Mouse (Mus musculus): ENCODE data around the gene Gm29609.

Gene Gm29609

DNA sequence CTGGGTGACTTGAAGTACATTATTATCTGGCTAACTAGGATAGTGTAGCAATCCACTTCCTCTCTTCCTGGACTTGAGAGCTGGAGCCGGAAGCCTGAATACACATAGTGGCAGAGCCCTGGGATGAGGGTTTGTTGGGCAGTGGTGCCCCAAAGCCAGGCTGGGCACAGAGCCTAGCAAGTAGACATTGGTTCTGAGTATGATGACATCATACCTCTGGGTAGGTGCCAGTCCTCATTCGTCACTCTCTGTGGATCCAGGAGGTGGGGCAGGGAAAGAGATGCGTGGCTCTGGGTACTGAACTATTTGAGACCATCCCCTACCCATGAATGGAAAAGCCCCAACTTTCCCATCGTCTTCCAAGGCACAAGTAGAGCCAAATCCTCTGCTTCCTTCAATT, 29.9 kb downstream of the Gm29609 start:
- peak; percentile 32 for DNase-seq (ENCODE audit: low read depth, low spot score)

DNA sequence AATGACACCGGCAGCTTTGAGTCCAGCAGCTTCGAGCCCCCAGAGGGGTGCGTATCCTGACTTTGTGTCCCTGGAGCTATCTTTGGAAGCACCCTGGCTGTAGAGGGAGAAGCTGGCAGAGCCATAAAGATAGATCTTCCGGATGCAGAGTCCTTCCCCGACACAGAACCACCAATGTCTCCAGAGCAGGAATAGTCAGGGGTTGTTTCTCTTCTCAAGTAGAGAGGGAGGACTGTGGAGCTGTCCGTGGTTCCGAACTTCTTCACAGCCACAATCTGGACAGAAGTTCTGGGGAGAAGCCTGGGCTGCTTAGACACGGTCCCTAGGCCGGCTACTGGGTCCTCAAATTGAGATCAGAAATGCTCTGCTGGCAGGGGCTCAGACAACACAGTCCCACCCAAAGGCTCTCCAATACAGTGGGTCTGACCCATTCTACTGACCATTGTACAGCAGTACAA, 40.7 kb downstream of the Gm29609 start:
- DNase-seq (ENCODE audit: low read depth, low spot score), result no peak

DNA sequence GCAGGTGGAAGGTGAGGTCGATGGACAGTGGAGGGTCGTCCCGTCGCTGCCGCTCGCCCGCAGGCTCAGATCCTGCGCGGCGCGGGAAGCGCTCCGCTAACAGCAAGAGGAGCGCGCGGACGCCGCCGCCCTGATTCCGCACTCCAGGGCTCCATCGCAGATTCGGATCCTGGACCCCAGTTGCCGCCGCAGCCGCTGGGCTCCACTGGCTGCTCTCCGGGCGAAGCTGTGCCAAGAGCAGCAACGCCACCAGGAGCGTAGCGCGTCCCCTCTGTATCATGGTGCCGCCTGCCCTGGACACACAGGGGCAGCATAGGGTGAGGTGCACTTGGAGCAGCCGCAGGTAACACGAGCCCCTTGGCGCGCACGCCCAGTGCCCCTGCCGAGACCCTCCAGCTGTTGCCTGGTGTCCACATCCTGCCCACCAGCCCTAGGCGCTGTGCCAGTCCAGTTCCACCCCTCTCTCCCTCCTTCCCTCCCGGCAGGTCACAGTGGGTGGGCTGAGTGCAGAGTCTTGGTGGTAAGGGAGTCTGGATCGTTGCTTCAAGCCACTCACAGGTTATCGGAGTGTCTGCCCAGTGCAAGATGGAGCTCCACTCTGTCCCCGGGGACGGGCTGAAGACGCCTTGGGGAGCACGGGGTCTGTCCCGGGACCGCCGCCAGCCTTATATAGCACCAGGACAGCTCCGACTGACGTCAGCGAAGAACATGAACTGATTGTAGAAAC, 41.3 kb downstream of the Gm29609 start, which contains the start of gene Ucn:
Gene Ucn, minus strand, starts transcription at position 589 of the 727 bp plus-strand sequence.
- DNase-seq (ENCODE audit: low read depth, low spot score), result no peak

DNA sequence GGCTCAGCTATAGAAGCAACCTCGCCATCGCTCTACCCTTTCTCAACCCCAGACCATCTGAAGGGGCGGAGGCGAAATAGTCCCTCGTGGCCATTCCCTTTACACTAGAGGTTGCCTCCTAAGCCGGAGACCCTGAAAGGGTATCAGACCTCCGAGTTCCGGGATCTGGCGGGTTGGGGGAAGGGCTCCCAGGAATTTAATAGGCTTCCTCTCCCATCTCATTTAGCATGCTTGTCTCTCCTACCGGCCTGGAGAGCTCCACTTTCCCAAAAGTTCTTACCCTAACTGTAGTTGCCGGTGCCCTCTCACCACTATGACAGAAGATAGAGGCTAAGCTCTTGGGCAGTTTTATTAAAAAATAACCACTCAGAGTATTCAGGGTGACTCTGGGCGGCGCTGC, 42.1 kb downstream of the Gm29609 start:
- no peak for DNase-seq (ENCODE audit: low read depth, low spot score)

DNA sequence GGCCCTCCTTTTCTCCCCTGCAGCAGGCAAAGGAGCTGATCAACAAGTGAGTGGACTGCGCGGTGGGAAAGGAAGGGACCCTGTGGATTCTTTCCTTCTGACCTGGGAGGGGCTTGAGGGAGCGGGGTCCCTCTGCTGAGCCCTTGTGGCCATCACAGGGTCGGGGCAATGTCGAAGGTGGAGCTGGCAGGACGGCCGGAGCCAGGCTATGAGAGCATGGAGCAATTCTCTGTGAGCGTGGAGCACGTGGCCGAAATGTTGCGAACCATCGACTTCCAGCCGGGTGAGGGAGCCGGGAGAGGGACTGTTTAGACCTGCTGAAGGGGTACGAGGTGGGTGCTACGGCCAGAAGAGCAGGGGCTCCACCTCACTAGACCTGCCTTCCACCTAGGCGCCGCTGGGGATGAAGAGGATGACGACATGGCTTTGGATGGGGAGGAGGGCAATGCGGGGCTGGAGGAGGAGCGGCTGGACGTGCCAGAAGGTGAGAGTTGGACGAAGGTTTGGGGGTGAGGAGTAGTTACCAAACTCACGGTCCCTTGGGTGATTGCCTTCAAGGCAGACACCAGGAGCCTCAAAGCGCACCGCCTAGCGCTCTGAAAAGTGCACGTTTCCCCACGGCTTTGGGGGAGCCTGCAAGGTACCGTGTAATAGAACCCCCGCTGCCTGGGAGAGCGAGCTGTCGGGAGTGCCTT, 42.8 kb downstream of the Gm29609 start:
- no peak for DNase-seq (ENCODE audit: low read depth, low spot score)

DNA sequence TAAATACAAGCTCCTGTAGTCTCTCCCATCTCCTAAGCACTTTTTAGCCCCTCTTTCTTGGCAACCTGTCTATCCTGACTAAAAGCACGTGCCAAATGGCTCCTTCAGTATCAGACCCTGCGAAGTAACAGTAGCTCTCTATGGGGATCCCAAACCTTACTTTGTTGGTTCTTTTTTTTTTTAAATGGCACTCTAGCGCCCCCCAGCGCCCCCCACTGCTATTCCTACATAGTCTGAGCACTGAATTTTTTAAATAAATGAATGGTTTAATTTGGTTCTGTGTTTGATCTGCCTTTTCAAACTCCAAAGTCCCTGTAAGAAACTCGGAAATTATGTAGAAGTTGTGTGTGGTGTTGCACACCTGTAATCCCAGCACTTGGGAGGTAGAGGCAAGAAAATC, 53.7 kb downstream of the Gm29609 start:
- DNase-seq (ENCODE audit: low read depth, low spot score), result no peak

DNA sequence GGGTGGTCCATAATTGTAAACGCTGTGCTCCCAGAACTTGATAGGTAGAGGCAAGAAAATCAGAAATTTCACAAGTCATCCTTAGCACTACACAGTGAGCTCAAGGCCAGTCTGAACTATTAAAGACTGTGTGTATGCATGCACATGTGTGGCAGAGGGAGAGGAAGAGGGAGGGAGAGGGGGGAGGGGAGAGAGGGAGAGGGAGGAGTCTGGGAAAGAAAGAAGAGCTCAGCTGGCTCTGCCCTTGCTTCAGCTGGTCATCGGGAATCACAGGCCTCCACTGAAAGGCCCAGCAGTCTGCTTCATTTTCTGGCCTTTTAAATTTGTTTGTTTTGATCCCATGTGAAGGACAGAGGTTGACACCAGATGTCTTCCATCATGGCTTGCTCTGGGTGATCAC, 56.2 kb downstream of the Gm29609 start:
- no peak for DNase-seq (ENCODE audit: low read depth, low spot score)

DNA sequence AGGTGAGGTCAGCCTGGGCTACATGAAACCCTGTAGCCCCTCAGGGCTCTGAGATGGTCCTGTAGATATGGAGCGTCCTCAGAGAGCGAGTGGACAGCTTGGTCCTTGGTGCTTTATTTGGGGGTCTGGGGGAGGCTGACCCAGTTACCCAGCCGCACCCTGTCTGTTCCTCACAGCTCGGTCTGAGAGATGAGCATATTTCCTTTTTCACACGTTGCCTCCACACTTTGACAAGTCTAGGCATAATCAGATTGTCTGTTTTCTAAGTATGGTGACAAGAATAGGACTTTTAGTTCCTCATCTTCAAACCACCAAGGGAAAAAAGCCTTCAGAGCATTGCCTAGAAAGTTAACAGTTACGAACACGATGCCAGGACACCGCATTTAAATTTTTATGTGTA, 58.6 kb downstream of the Gm29609 start:
- DNase-seq (ENCODE audit: low read depth, low spot score), result peak; percentile 77

DNA sequence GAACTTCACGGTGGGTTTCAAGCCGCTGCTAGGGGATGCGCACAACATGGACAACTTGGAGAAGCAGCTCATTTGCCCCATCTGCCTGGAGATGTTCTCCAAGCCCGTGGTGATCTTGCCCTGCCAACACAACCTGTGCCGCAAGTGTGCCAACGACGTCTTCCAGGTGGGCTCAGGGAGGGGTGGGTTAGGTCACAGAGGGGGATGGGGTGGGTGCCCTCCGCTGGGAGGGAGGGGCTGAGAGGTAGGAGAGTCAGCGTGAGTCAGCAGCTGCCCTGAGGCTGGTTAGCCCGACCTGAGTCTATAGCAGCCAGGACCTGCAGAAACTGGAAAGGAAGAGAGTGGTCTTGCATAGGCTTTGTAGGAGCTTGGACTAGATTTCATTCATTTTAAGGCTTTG, 62.8 kb downstream of the Gm29609 start:
- DNase-seq (ENCODE audit: low read depth, low spot score), result no peak

DNA sequence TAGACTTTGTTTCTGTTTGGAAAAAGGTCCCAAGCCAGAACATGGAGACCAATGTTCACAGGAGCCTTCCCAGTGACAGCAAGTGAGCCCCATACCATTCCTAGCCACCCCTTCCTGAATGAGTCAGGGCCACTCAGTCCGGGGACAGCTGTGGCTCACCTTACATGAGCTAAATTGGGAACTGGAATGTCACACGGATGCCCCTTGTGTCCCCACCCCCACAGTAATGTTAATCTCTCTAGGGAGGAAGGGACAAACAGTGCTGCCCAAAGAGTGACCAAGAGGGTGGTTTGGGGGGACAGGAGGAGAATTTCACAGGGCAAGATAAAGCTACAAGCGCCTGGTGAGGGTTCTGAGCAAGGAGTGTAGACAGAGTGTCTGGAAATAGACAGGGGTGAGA, 63.4 kb downstream of the Gm29609 start, which contains the start of gene Trim54:
Gene Trim54, plus strand, starts transcription at position 359 of the 400 bp plus-strand sequence.
- no peak for DNase-seq (ENCODE audit: low read depth, low spot score)

DNA sequence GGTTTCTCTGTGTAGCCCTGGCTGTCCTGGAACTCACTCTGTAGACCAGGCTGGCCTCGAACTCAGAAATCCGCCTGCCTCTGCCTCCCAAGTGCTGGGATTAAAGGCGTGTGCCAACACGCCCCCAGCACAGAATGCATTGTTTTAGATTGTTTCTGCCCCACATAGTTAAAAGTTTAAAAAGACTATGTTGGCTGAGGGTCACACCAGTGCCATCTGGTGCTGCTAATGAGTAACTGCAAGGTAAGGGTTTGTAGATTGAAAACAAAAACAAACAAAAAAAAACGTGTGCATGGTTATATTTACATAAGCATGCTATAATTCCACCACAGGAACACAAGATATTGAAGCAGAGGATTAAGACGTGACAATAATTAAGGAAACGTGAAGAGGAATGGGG, 68.9 kb downstream of the Gm29609 start:
- DNase-seq (ENCODE audit: low read depth, low spot score), result peak; percentile 35

DNA sequence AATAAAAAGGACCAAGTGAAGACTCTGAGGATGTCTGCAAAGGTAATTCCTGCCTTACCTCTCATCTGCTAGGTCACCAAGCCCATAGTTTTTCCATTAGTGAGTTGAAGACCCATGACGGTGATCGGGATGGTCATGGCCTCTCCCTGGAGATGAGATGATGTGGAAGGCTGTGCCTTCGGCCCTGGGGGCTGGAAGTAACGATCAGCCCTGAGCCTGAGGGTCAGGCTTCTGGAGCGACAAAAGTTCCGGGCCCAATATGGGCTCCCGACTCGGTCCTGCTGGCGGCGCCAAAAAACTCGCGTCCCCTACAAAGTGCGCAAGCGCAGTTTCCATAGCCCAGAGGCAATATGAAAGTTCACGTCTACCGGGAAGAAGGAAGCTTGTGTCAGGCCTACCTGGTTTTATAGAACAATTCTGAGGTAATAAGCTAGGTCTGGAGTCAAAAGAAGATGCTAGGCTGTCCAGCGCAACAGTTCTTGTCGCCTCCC, 71.7 kb downstream of the Gm29609 start, which contains the start of gene Slc30a3:
Gene Slc30a3, minus strand, starts transcription at position 238 of the 491 bp plus-strand sequence.
- no peak for DNase-seq (ENCODE audit: low read depth, low spot score)

DNA sequence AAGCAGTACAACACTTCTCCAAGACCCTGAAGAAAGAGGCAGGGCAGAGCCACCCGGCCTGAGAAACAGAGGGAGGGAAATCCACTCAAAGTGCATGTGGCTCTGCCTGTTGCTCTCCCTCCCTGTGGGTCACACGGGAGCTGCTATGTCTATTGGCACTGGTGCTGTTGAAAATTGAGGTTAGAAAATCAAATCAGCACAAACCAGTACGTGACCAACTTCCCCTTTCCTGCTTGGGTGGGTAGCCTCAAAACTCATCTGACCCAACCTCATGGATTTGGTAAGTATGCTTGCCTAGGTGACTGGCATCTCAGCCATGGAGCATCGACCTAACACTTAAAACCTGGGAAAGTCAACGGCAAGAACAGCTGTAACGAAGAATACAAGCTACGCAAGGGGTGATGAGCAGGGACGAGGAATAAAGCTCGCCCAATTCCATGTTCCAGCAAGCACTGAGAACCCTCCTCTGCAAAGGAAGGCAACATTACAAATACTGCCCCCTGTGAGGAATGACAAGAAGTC, 73.8 kb downstream of the Gm29609 start, which contains the start of gene Dnajc5g:
Gene Dnajc5g, plus strand, starts transcription at position 472 of the 522 bp plus-strand sequence.
- DNase-seq (ENCODE audit: low read depth, low spot score), result no peak

DNA sequence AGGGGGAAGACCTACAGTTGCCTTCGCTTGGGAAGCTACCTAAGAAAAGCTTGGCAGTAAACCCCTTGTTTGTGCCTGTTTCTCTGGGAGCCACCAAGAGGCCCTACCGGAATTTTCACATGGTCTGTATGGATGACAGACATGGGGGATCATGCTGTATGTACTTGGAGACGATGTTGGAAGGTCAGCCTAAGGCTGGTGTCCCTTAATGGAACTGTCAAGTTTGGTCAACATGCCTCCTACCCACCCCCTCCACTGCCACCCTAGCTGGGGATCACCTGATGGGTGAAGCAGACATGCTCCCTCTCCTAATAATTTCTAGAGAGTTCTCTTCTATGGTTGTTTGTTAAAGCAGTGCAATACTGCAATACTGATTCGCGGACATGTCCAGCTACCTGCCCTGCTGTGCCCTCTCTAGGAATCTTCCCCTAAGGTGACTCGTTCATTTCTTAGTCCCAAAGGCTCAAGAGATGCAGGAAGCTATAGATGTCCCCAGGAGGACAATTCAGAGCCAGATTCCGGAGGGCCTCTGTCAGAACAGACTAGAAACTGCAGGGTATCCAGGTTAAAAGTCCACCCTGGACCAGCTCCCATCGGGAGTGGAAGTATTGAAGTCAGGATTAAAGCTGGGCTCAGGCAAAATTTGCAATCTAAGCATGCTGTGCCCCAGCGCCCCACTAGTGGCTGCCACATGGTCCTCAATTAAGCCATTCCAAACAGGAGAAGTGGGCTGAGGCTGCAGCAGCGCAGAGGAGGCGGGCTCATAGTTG, 83.8 kb downstream of the Gm29609 start:
- DNase-seq (ENCODE audit: low read depth, low spot score), result peak; percentile 30

DNA sequence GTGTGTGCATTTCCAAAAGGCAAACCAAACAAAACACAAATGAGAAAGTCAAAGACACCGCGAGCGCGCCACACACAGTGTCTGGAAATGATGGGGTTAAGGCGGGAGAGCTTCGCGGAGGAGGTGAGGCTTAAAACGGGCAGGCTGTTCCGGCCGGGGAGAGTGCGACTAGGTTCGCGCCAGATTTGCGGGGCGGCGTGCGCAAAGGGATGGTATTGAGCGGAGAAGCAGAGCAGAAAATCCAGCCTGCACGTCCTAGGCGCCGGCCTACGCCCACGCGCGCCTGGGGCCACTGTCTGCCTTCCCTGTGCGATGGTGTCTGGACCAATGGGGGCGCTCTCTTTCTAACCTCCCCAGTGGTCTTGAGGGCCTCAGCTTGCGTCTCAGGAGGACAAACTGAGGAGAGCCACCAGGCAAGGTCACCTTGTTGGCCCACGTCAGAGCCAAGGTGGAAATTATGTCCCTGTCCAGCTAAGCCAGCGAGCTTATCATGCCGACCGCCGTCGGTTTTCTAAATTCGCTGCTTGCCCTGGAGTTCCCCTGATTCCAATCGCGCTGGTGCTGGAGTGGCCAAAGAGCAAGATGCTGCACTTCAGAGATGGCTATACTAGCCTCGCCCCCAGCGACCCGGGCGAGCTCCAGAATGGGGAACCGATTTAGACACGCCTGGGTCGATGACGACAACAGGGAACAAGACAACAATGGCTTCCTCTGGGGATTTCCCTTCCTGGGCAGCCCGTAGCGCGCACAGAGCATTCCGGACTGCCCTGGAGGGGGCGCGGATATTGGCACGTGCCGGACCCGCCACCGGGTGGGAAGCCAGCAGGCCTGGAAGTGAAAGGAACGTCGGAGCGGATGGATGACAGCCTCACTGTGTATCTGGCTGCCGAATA, 84.7 kb downstream of the Gm29609 start:
- DNase-seq (ENCODE audit: low read depth, low spot score), result peak; percentile 60

All from brain, adult 2 months (tissue).